In the genomic region with DNA sequence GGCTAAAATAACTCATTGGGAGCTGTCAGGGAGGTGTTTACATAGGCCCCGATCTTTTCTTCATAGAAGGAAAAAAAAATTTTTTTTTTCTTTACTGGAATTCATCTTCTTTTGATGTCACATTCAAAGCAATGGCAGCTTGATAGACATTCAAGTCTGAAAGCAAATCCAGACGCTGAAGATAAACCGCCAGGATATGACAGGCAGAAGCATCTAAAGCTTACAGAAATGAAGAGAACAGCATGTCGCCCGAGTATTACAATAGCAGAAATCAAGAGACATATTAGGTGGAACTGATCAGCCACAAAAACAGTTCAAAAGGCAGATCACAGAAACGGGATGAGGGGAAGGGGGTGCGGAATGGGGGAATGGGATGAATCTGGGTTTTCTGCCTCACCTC, we compare ENCODE assay signal across 15 mouse cellular contexts.
DNase-seq lines count a peak whose midpoint lies in the region; ATAC-seq lines count a peak whose summit lies in the region.
"Had no signal": no experiment of that assay in that cellular context is flagged by ENCODE, and none has a peak within 500 bp of the region (broad histone marks: within the 10 kb centered on the region; RNA-seq: fewer than 3 reads in every experiment).

No protein-coding gene starts in this region.

- ATAC-seq in CD4-positive, CD25-positive, alpha-beta regulatory T cell, adult 4 months, result no peak
- ATAC-seq in heart, embryonic 16.5 days (replicated peaks; ENCODE audit: extremely low read depth, insufficient read depth, low FRiP score), result no peak
- no peak for ATAC-seq in kidney, embryonic 16.5 days (ENCODE audit: low FRiP score, low TSS enrichment)
- ATAC-seq: liver, postnatal 0 days had no signal

- no peaks in the 10 kb centered on the region for H3K27me3 ChIP-seq in heart, embryonic 16.5 days (ENCODE audit: control insufficient read depth, insufficient read depth, low read length)
- no peaks in the 10 kb centered on the region for H3K27me3 ChIP-seq in kidney, embryonic 16.5 days (ENCODE audit: insufficient read depth, low read length)
- H3K27me3 ChIP-seq: midbrain, embryonic 12.5 days had no signal

- WGBS in heart, embryonic 16.5 days, result 44% methylated on average over 7 of the region's 7 CpGs
- 52% methylated on average over 7 of the region's 7 CpGs for WGBS in kidney, embryonic 16.5 days

- H3K36me3 ChIP-seq in heart, embryonic 16.5 days (ENCODE audit: control insufficient read depth, insufficient read depth), result no peaks in the 10 kb centered on the region
- no peaks in the 10 kb centered on the region for H3K36me3 ChIP-seq in kidney, embryonic 16.5 days (ENCODE audit: insufficient read depth, low read length)
- H3K36me3 ChIP-seq: limb, embryonic 10.5 days; midbrain, embryonic 12.5 days had no signal

- H3K9ac ChIP-seq in heart, embryonic 16.5 days (ENCODE audit: low read length), result no peak overlapping the region
- H3K9ac ChIP-seq in kidney, embryonic 16.5 days (replicated peaks; ENCODE audit: low read length), result no peak overlapping the region
- H3K9ac ChIP-seq: midbrain, embryonic 12.5 days had no signal

- no peak overlapping the region for H3K4me3 ChIP-seq in heart, embryonic 16.5 days (ENCODE audit: low read length)
- no peak overlapping the region for H3K4me3 ChIP-seq in kidney, embryonic 16.5 days (ENCODE audit: low read length)
- H3K4me3 ChIP-seq: limb, embryonic 10.5 days; midbrain, embryonic 12.5 days had no signal

- H3K4me1 ChIP-seq in heart, embryonic 16.5 days (ENCODE audit: control insufficient read depth, insufficient read depth, low read length), result peaks cover 45% of the 10 kb centered on the region
- peaks cover 70% of the 10 kb centered on the region for H3K4me1 ChIP-seq in kidney, embryonic 16.5 days (ENCODE audit: insufficient read depth, low read length)

- peak overlapping the region; percentile 33; the same call in 1 of the 2 replicates for H3K27ac ChIP-seq in heart, embryonic 16.5 days (ENCODE audit: low read length)
- no peak overlapping the region for H3K27ac ChIP-seq in kidney, embryonic 16.5 days (ENCODE audit: low read length)
- H3K27ac ChIP-seq: midbrain, embryonic 12.5 days had no signal

- peak; percentile 40 for DNase-seq in CD4-positive, CD25-positive, alpha-beta regulatory T cell, adult 2 months (ENCODE audit: low read depth, low spot score)
- no peak for DNase-seq in heart, postnatal 25 days (ENCODE audit: low spot score)
- DNase-seq in retina, embryonic 14.5 days (ENCODE audit: low spot score), result peak; percentile 13
- DNase-seq in retina, postnatal 1 day, result no peak
- no peak for DNase-seq in Muller cell, postnatal 12 days (ENCODE audit: inconsistent ontology term)
- DNase-seq: cerebellum, postnatal 14 days; heart, postnatal 36 days; kidney, adult 9 months; liver, postnatal 0 days; thymus, adult 18-20 months had no signal

- peak overlapping the region; percentile 9; the same call in 1 of the 2 replicates for H3K4me2 ChIP-seq in heart, embryonic 16.5 days (ENCODE audit: low read depth, low read length)
- no peak overlapping the region for H3K4me2 ChIP-seq in kidney, embryonic 16.5 days (replicated peaks; ENCODE audit: low read depth, low read length)
- H3K4me2 ChIP-seq: midbrain, embryonic 12.5 days had no signal

- intact Hi-C loops in heart, postnatal 25 days (cut with DNase I), result loop anchor here (5.0 kb wide), 1 partner anchor 425 kb away; a partner anchor contains a TSS

- no peaks in the 10 kb centered on the region for H3K9me3 ChIP-seq in heart, embryonic 16.5 days (replicated peaks; ENCODE audit: control insufficient read depth, low read length)
- no peaks in the 10 kb centered on the region for H3K9me3 ChIP-seq in kidney, embryonic 16.5 days (ENCODE audit: low read length)
- H3K9me3 ChIP-seq: limb, embryonic 10.5 days; midbrain, embryonic 12.5 days had no signal

Comparison
In these comparisons a context has a peak if more than half of its experiments do, and no peak if none do; other contexts are left out.
1. DNase-seq: peak in CD4-positive, CD25-positive, alpha-beta regulatory T cell, adult 2 months (single experiment) and retina, embryonic 14.5 days (single experiment); none in heart, postnatal 25 days (single experiment), retina, postnatal 1 day (single experiment) and Muller cell, postnatal 12 days (single experiment).